Mouse (Mus musculus) adrenal gland, adult 8-10 months (tissue): Measurements from ENCODE around the gene Pet100. TPM values are rescaled to one million over a fixed set of nuclear protein-coding genes. Genes with fewer than 3 reads are reported as not detected.
"Not testable (repeated sequence)": the region's sequence is repeated elsewhere in the genome, so short reads cannot be mapped to it uniquely, and the experiment has no call there.

ENCODE experiments used
- DNase-seq: peaks from one replicate; pipeline ENCODE4 v3.0.0; 2022
- total RNA-seq, 4 experiments: library from RNA; stranded (reverse); gene quantifications; 2 replicates each; pipeline ENCODE4 v1.2.4; 2022

The Pet100 gene
- 100 to 1,000 TPM in 1 of 4 experiments, 10 to 100 TPM in 3; 86.7 to 108 (median 94.2) TPM for total RNA-seq

DNA sequence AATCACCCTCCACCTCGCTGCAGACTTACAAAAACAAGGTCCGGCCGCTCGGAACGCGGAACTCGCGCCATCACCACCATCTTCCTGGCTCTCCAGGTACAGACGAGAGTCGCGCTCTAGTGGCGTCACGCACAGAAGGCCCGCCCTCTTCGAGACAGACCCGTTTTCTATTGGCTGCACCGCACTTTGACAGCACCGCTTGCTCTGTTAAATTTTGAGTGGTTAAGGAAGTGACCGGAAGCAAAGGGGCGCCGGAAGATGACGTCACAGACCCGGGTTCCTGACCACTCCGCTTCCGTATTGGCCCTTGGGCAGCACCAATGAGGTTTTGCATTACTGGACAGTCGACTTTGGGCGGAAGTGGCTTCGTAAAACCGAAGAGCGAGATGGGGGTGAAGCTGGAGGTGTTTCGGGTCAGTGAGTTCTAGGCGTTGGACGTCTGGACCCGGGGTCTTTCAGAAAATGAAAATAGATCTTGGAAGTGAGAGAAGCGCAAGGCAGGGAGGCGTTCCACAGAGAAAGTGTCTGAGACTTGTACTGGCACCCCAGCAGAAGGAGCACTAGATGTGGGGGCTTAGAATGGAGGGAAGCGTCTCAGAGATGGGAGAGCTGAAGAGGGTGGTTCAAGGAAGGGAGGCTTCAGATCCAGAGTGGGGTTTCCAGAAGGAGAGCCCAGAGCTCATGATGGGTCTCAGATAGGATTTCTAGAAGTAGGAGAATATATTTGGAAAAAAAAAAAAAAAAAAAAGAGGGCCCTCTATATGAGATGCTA lies at the start of gene Pet100, which contains the start of gene Xab2:
Gene Pet100 (plus strand): TSS at position 350 of the 772 bp plus-strand sequence.
Gene Xab2 (minus strand): TSS at position 118 of the 772 bp plus-strand sequence.
- DNase-seq = peak; percentile 99

DNA sequence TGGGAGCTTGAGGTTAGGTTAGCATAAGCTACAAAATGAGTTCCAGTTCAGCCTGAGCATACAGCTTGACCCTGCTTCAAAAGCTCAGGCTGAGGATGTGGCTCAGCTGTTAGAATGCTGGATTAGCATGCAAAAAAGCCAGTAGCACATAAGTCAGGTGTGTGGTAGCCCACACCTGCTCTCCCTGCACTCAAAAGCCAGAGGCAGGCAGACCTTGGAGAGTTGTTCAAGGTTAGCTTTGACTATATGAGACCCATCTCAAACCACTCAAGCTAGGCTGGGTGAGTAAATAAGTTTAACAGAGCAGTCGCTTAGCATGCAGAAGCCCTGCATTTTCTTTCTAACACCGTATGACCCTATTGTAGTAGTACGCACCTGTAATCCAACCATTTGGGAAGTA lies 46.8 kb upstream of the Pet100 start:
- no peak for DNase-seq

DNA sequence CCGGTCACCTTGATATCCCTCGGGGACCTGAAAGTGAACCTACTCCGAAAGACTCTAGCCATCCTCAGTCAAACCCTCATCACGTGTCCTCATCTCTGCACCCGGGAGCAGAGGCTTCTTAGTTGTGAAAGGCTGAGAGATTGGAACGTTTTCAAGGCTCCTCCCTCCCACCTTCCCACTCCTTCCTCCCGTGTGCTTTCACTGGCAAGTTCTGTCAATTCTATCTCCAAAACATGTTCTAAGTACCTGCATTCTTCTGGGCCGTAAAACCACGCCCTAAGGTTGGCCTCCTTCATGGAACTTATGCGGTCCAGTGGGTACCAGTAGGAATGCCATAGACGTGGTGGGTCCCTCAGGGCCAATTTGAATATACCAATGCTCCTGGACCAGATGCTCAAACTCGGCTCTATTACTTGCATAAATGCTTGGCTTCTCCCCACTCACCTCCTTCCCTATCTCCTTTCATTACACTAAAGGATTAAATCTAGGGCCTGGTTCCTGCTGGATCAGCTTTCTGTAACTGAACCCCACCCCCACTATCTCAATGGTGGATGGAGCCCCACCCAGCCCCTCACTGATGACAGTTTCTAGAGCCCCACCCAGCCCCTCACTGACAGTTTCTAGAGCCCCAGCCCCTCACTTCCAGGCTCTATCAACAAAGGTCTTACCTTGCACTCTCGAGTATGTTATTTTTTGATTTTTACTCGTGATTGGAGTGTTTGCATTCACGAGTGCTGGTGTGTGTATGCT lies 45.0 kb upstream of the Pet100 start:
- no peak for DNase-seq

DNA sequence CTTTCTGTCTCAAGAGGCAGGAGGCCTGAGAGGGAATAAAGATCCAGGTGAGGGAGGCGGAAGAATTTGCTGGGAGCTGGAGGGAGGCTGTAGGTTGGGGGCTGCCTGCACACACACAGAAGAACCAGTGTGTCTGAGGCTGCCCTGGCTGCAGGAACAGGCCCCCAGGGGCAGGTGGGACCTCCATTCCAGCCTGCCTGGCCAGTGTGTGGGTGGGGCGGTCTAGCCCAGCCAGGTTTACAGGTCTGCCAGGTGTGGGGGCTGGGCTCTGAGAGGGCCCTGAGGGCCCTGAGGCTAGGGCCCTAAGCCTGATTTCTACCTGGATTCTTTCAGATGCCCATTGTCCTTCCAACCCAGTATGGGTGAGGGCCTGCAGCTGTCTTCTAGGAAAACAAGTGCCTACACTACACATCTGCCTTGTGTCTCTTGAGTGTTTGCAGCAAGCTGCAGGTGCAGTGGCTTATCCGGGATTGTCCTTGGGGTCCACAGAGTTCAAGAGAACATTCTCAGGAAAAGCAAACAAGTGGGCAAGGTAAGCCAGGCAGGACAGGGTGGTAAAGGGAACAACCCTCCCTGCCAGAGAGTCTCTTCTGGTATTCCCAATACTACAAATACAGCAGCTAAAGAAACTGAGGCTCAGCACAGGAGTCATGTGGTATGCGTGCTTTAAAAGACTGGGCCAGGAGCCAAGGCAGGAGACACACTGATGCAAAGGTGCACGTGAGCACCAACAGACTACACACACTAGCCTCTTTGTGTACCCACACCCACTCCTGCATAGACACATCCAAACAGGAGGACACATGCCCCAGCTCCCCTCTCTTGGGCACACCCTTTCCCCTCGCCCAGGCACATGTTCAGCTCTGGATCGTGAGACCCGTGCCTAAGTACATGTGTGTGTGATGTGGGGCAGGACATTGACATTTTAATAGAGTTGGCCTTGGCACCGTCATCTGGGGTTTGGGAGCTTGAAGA lies 41.7 kb upstream of the Pet100 start:
- DNase-seq = no peak

DNA sequence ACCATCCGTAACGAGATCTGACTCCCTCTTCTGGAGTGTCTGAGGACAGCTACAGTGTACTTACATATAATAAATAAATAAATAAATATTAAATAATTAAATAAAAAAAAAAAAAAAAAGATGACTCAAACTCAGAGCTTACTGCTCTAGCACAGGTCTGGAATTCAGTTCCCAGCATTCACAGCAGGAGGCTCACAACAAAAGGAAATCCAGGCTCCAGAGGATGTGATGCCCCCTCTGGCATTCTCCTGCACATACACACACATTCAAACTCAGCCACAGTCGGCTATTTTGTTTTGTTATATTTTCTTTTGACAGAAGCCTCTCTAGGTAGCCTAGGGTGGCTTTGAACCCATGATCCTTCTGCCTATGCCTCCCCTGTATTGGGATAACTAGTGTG lies 39.4 kb upstream of the Pet100 start:
- DNase-seq = not testable (repeated sequence)

DNA sequence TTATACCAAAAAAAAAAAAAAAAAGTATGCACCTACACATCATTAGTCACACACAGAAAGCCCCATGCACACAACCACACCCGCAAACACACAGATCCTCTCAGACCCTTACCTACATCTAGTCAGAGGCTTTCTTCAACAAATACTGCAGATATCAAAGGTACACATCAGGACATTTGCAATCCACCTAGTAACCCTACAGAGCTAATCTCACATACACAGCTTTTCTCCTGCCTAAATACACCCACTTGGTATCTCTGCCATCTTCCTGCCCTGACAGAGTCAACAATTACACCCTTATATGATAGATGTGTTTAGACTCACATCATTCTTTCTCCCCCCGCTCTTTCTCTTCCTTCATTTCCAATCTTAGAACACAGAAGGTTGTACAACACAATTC lies 34.9 kb upstream of the Pet100 start:
- DNase-seq = no peak

DNA sequence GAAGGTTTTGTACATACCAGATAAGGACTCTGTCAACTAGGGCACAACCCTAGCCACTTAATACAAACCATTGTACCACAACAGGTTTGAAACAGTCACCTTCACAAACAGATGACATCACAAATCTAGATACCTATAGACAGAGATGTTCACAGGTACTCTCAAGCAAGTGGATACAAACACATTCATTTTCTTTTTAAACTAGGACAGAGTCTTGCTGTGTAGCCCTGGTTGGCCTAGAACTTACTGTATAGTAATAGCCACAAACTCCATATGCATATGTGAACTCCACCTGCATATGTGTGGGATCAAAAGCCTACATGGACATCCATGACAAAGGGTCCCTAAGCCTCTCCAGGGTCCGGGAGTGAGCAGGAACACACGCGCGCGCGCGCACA lies 34.4 kb upstream of the Pet100 start, which contains the start of gene Camsap3:
Gene Camsap3 (plus strand): TSS at position 301 of the 398 bp plus-strand sequence.
- no peak for DNase-seq

DNA sequence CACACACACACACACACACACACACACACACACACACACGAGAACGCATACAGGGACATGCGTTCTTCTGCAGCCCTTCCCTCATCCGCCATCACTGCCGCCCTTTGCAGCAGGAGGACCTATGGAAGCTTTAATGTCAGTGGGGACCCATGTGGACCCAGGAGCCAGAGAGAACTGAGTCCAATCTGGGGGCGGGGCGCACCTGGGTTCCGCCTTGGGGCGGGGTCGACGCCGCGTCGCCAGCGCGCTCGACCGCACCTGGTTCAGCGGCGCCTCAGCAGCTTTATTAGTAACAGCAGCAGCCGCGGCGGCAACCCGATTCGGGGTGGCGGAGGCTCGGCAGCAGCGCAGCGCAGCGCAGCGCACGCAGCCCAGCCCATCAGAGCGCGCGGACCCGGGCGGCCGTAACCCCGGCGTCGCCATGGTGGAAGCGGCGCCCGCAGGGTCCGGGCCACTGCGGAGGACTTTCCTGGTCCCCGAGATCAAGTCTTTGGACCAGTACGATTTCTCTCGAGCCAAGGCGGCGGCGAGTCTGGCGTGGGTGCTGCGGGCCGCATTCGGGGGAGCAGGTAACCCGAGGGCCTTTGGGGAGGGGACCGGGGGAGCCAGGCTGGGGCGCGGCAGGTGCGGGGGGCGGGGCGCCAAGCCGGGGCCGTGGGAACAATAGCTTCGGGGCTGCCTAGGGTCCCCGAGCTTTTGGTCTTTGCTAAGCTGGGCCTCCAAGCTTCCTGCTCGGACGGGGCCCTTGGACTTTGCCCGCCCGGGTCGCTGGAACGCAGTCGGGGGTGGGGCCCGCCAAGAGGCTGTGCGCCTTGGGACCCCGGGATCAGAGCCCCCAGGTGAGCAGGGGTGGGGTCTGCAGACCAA lies 33.7 kb upstream of the Pet100 start:
- DNase-seq = no peak

DNA sequence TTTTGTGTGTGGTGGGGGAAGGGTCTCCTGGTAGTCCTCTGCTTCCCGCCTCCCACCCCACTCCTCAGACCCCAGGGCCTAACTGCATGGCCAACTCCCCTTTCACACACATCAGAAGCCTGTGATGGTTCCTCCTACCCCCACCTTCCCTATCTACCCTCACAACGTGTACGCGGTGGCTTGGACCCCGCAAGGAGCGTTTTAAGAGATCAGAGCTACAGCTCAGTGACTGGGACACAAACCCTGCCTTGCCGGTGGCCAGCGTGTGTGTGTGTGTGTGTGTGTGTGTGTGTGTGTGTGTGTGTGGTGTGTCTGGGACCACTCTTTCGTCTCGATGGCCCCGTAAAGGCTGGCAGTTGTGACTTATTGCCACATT lies 33.1 kb upstream of the Pet100 start:
- no peak for DNase-seq

DNA sequence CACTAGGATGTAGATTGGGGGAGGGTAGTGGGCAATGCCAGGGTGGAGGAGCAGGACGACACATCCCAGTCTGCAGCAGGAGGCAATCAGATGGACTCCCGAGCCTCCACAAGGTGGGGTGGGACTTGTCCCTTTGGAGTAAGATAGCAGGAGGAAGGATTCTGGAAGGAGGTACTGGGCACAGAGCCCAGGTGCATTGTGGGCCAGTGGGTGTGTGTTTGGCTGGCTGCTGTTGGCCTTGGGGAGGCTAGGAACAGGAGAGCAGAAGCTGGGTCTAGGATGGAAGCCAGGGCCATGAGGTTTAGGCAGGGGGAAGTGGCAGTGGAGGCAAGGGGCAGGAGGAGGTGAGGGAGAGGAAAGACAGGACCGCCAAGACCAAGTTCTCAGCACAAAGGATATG lies 27.9 kb upstream of the Pet100 start:
- no peak for DNase-seq

DNA sequence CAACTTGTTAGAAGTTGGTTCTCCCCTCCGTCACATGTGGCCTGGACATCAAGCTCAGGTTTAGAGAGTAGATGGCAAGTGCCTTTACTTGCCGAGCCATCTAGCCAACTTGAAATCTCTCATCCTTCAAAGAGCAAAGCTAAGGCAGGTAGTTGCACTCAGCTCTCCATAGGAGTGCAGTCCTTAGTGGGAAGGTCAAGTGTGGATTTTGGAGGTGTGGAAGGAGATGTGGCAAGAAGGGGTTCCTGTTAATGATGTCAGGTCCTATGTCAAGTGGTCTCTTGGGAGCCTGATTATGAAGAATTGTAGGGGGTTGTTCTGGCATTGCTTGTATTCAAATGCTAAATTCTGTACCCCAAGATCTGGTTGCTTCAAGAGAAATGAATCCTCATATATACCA lies 26.9 kb upstream of the Pet100 start:
- no peak for DNase-seq

DNA sequence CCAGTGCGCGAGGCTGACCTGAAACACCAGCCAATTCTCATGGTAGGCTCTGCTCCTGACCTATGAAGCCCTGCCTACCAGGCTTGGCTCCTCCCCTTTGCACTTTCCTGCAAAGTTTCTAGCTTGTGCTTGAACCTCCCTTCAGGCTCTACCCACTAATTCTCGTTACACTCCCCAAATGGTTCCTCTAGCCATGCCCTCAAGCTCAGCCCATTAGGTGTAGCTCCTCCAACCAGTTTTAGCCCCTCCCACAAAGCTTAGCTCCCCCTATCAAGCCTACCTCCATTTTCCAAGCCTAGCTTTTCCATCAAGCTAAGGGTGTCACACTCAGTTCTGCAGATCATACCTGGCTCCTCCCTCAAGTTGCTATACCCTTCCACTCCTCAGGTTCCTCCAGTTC lies 23.3 kb upstream of the Pet100 start:
- DNase-seq = no peak

DNA sequence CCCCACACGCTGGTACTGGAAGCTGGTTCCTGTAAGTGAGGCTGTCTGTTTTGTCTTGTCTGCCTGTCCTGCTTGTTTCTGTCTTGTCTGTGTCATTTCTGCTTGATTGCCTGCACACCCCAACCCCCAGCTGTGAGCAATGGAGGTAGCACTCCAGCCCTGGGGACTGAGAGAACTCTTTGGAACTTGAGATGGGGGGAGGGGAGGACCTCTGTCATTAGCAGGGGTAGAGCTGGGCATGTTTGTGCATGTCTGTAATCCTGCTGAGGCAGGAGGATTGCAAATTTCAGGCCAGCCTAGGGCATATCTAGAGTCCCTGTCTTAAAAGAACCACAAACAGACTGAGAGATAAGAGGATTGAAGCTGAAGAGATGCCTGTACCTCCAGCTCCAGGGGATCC lies 22.1 kb upstream of the Pet100 start:
- no peak for DNase-seq

DNA sequence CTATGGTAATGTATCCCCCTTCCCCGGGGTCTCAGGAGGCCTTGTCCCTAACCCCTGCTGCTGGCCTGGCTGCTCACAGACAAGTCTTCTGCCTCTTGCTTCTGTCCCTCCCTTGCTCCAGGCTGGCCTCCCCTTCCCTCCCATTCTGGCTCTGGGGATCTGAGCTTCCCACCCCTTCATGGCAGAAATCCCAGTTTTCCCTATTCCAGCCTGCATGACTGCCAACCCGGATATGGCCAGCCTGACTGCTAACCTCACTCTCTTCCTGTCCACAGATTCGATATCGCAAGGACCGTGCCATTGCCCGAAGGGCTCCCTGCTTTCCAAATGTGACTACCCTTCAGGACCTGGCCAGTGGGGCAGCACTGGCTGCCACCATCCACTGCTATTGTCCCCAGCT lies 20.9 kb upstream of the Pet100 start:
- no peak for DNase-seq

DNA sequence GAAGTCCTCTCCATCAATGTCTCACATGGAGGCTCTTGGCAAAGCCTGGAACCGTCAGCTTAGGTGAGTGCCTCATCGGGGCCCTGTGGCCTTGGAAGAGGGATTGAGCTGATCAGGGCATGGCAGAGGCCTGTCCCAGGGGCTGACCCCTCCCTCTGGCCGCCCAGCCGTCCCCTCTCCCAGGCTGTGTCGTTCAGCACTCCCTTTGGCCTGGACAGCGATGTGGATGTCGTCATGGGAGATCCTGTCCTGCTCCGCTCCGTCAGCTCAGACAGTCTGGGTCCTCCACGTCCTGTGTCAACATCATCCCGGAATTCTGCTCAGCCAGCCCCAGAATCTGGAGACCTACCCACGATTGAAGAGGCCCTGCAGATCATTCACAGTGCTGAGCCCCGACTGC lies 17.9 kb upstream of the Pet100 start:
- no peak for DNase-seq

DNA sequence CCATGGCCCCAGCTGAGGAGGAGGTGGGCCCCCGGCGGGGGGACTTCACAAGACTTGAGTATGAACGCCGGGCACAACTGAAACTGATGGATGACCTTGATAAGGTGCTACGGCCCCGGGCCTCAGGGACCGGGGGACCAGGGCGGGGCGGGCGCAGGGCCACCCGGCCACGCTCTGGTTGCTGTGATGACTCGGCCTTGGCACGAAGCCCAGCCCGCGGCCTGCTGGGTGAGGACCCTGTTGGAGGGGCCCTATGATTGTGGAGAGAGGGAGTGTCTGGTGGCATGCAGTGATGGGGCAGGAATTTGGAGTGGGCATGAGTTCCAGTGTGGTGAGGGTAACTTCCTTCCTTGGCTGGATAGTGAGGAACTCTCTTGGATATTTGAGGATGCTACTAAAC lies 14.8 kb upstream of the Pet100 start:
- no peak for DNase-seq

DNA sequence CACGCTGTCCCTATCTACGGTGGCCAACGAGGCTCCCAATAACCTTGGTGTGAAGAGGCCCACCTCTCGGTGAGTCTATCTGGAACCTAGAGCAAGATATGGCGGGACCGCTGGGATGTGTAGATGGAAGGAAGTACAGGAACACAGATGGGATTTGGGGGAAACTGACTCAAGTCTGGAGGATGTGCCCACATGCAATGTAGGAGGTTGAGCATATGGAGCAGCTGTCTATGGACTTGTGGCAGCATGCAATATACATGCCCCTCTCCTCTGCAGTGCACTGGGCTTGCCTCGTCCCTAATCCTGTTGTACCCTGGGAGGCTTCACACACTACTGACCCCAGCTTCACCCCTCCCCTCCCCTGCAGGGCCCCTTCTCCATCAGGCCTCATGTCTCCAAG lies 13.5 kb upstream of the Pet100 start:
- DNase-seq = no peak

DNA sequence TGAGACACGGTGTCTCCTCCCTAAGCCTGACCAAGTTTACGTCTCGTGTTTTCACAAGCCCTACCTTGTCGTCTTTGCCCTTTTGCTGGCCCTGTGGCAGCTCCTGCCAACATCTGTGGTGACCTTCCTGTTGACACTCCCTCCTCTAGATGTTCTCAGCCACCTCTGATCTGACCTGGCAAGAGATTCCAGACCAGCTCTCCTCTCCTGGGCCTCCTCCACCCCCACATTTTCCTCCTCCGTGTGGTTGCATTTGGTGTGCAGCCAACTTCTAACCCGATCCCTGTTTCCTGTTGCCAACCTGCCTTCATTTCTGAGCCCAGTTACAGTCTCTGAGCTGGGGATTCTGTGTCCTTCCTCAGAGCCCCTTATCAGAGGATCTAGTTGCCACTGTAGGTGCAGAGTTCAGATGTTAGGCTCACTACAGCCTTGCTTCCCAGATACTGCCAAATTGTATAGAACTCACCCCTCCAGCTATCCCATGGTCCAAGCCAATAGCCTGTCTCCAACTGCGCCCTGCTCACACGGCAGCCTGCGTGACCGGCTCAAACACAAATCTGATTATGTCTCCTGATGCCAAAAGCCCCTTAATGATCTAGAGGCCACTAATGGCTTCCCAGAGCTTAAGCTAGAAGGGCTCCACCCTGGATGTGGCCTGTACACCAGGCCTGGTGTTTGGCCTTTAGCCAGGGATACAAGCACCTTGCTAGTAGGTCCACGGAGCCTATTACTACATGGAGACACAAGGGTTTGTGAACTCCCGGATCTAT lies 12.1 kb upstream of the Pet100 start:
- no peak for DNase-seq

DNA sequence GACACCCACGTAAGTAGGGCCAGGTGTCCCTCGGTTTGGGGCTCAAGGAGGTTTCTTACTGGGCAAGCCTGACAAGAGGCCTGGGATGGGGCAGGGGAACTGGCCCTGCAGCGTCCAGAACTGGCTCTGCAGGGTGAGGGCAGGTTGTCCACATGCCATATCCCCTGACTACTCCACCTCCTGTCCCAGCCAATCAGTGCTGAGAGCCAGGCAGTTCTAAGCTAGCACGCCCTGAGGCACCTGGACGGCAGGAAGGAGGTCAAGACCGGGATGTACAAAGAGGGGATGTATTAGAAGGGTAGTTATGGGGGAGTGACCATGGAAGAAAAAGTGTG lies 11.6 kb upstream of the Pet100 start:
- DNase-seq = no peak

DNA sequence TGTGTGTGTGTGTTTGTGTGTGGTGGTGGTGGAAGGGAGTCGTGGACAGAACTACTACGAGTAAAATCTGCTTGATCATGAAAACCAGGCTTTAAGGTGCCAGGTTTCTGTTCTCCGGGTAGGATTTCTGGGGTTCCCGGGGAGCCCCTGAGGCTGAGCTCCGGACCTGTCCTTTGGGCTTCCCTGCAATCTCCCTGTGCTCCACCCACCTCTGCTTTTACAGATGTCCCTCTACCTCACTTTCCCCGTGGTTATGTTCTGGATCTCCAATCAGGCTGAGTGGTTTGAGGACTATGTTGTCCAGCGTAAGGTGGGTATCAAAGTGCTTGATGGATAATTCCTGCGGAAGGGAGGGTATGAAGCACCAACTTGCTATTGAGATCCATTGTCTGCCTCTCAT lies 771 bp downstream of the Pet100 start:
- DNase-seq = no peak

DNA sequence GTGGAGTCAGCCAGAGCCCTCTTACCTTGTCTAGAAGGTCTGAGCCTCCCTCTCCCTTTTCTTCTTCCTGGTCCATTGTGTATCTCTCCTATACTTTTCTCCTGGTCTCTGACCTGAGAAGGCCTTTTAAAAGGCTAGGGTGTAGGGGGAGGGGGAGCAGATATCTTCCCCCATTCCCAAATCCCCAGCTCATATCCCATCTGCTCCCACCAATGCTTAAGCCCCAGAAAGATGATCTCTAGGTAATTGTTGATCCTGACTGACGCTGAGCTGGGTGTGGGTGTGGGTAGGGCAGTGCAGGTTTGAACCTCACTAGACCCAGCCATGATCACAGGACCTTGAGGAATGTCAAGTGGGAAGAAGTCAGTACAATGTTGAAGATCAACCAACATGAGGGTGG lies 4.1 kb downstream of the Pet100 start, which contains the start of gene Pcp2:
Gene Pcp2 (minus strand): TSS at position 101 of the 400 bp plus-strand sequence.
- no peak for DNase-seq
